Mouse (Mus musculus) fat pad, adult 2 months (tissue): ENCODE results near the gene Dlk2.

Source experiments
- DNase-seq: peaks from one replicate; pipeline ENCODE4 v3.0.0-alpha.2; 2011; ENCODE audit warnings: low read depth, low spot score; ENCODE audit errors: extremely low read depth

The Dlk2 gene

DNA sequence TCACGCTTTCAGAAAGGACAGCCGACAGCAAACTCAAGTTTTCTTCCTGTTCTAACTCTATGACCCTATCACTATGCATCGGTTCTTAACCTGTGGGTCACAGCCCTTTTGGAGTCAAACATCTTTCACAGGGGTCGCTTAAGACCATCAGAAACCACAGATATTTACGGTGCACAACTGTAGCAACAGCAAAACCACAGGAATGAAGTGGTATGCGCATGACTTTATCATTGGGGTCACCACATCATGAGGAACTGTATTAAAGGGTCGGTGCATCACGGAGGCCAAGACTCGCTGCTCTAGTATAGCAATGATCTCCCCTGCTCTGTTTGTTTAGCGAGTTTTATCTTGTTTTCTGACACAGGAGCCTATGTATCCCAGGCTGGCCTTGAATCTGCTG is 18.6 kb downstream of the Dlk2 start:
- DNase-seq = no peak

GRCm38 (mm10) chr17:46320492-46320891 is 23.3 kb downstream of the Dlk2 start:
- no peak for DNase-seq

DNA sequence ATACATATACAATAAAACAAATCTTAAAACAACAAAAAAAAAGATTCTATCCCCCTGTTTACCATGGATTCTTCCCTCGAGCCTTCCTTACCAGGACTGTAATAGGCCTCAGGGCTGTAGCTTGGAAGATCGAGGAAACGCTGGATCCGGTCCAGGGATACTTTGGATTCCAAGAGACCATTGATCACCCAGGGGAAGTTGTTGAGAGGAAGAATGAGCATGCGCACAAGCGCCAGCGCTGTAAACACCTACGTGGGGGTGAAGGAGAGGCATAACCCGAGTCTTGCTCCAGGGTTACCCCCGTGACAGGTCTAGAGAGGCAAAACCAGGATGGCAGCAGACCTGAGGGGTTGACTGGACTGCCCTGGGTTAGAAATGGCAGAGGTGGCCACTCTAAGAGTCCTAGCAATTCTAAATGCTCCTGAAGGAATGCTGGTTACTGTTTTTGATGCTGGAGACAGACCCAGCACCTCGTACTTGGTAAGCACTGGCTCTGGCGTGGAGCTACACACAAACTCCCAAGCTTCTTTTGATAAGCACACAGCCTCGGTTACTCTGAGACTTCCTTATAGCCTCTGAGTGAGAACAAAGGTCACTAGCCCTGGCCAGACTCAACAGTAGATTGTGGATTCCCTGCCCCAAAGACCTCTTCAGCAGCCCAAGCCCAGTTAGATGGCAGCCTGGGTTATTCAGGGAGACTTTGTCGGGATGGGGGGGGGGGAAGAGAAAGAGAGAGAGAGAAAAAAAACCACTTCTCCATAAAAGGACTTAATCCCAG is 25.0 kb downstream of the Dlk2 start:
- DNase-seq = no peak

DNA sequence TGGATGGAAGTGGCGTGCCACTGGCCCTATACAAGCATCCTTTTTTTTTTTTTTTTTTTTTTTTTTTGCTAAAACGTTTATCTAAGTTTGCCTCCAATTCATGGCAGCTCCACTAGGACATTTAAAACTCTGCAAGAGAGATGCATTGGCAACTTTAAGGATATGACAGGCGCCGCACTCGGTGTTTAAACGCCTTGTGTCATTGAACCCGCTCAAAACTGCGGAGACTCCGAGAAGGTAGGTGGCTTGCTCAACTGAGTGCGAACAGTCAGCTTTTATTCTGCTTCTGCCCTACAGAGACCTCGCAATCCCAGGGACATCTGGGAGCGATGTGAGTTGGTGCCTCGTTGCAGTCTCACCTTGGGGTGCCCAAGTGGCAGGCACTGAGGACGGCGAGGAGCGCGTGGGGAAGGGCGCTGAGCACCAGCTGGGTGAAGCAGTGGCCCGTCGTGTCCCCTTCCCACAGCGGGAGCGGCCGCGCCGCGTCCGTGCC is 30.2 kb downstream of the Dlk2 start:
- no peak for DNase-seq

DNA sequence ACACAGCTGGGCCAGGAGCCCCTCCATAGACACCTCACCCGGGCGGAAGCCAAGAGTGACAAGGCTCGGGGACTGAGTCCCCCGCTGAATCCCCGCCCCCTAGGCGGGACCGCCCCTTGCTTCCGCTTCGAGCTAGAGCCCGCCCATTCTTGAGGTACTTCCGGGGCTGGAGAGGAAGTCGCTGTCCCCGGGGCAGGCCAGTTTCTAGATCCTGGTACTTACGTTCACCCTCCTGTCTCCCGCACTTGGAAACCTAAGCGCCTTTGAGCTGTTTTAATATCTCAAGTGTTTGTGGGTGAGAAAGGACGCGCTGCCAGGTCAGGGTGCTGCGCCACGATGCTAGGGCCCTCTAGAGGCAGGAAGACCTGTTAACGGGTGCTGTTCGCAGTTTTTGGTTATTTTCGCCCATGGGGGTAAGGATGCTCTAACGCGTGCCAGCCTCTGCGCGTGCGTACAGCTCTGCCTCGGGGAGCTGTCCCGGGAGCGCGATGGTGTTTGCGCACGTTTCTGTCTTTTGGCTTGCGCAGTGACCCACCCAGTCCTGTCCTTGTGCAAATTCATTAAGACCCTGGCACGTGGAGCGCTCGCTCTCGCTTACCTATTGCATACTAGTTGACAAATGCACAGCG is 30.8 kb downstream of the Dlk2 start, which contains the start of gene Abcc10:
Gene Abcc10 (minus strand): TSS at position 447 of the 629 bp plus-strand sequence.
- DNase-seq = peak; percentile 70

DNA sequence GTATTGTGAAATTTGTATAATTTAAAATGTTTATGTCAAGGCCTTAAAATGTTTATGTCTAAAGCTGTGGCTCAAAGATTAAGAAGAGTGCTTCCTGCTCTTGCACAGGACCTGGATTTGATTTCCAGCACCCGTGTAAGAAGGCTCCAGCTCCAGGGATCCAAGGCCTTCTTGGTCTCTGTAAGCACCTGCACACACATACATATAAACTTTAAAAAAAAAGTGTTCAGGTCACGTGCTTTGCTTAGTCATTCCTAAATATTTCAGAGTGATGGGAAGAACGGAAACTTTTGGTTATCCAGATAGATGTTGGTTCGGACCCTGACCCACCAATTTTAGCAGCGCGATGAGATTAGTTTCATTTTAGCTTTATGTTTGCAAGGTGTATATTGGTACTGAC is 31.5 kb downstream of the Dlk2 start:
- no peak for DNase-seq

DNA sequence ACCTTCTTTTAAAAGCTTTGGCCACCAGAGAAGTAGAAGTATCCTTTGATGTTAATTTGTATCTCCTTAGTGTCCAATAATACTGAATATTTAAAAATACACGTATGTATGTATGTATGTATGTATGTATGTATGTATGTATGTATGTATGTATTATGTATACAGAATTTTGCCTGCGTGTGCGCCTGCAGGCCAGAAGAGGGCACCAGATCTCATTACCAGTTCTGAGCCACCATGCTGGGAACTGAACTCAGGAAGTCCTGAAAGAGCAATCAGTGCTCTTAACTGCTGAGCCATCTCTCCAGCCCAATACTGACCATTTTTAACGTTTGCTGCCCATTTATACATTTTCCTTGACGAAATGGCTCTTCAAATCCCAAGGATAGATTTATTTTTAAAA is 39.3 kb downstream of the Dlk2 start:
- DNase-seq = no peak

DNA sequence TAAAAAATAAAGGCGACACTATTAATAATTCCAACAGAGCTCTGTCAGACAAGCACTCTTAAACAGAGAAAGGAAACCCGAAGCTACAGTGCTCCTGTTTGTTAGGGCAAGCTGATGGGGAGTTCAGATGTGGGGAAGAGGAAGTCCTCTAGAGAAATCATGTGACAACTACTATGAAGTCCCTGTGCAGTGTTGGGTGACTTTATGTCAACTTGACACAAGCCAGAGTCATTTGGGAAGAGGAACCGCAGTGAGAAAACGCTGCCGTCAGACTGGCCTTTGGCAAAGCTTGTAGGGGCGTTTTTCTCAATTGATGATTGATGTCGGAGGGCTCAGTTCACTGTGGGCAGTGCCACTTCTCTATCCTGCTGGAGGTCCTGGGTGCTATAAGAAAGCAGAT is 44.0 kb downstream of the Dlk2 start:
- no peak for DNase-seq

GRCm38 (mm10) chr17:46351026-46351700 is 53.9 kb downstream of the Dlk2 start:
- no peak for DNase-seq
